Mouse (Mus musculus) megakaryocyte-erythroid progenitor cell, adult 5-6 weeks (primary cell): Measurements from ENCODE around the gene Plekhn1. TPM values are rescaled to one million over a fixed set of nuclear protein-coding genes. Genes with fewer than 3 reads are reported as not detected.

Experiments used
- ATAC-seq: replicated peaks from 2 replicates; pipeline ENCODE4 v1.8.0; 2016; ENCODE audit warnings: mild to moderate bottlenecking, inconsistent platforms; ENCODE audit not compliant: severe bottlenecking, poor library complexity, low FRiP score, low TSS enrichment
- total RNA-seq, 2 experiments: library from RNA; stranded (forward) in 1 of 2; stranded (reverse) in 1 of 2; fragments of 200-1000, 215-1000 nt in 1 of 2; fragments of >200 nt in 1 of 2; fragmentation: Nextera tagmentation in 1 of 2; gene quantifications; 2 replicates each; pipeline ENCODE4 v1.2.3; 2014 to 2017

The Plekhn1 gene
- total RNA-seq, 2 experiments from 2014 or later = 11.7 to 31.4 TPM

GRCm38 (mm10) chr4:156188811-156189323 is 45.8 kb downstream of the Plekhn1 start:
- no peak for ATAC-seq

GRCm38 (mm10) chr4:156188162-156188810 is 46.4 kb downstream of the Plekhn1 start:
- ATAC-seq = no peak

GRCm38 (mm10) chr4:156185950-156186850 is 48.5 kb downstream of the Plekhn1 start:
- peak; percentile 50 for ATAC-seq

- ATAC-seq = peak; percentile 76
Observed at GRCm38 (mm10) chr4:156185456-156185949, 49.2 kb downstream of the Plekhn1 start.

GRCm38 (mm10) chr4:156184291-156184954 is 50.2 kb downstream of the Plekhn1 start:
- ATAC-seq = peak; percentile 36

- no peak for ATAC-seq
Observed at GRCm38 (mm10) chr4:156183747-156184146, 50.9 kb downstream of the Plekhn1 start.

- ATAC-seq = no peak
Observed at GRCm38 (mm10) chr4:156177630-156178029, 57.0 kb downstream of the Plekhn1 start.

GRCm38 (mm10) chr4:156171828-156172227 is 62.8 kb downstream of the Plekhn1 start:
- ATAC-seq = no peak

Other genes starting within 250 kb of the Plekhn1 start
- gene B3galt6, start 242.2 kb downstream of the Plekhn1 start, total RNA-seq (2014; fragmentation: Nextera tagmentation) = 7.6 and 9.4 TPM in 2 replicates
- 11.0 and 11.7 TPM in 2 replicates for gene B3galt6, start 242.2 kb downstream of the Plekhn1 start, total RNA-seq (2017)
- 48.2 and 74.4 TPM in 2 replicates for gene Sdf4, start 242.0 kb downstream of the Plekhn1 start, total RNA-seq (2014; fragmentation: Nextera tagmentation)
- 137 and 143 TPM in 2 replicates for gene Sdf4, start 242.0 kb downstream of the Plekhn1 start, total RNA-seq (2017)
- 2.5 and 6.9 TPM in 2 replicates for gene Tnfrsf4, start 221.0 kb downstream of the Plekhn1 start, total RNA-seq (2014; fragmentation: Nextera tagmentation)
- gene Tnfrsf4, start 221.0 kb downstream of the Plekhn1 start, total RNA-seq (2017) = 1.8 and 5.6 TPM in 2 replicates
- gene Tnfrsf18, start 208.7 kb downstream of the Plekhn1 start, total RNA-seq (2014; fragmentation: Nextera tagmentation) = 3.7 and 7.5 TPM in 2 replicates
- gene Tnfrsf18, start 208.7 kb downstream of the Plekhn1 start, total RNA-seq (2017) = 2.6 and 7.0 TPM in 2 replicates
- gene Ttll10, start 175.4 kb downstream of the Plekhn1 start, total RNA-seq (2014; fragmentation: Nextera tagmentation) = not detected in 2 replicates
- not detected in 2 replicates for gene Ttll10, start 175.4 kb downstream of the Plekhn1 start, total RNA-seq (2017)
- gene 9430015G10Rik, start 124.9 kb downstream of the Plekhn1 start, total RNA-seq (2014; fragmentation: Nextera tagmentation) = 42.9 and 43.3 TPM in 2 replicates
- gene 9430015G10Rik, start 124.9 kb downstream of the Plekhn1 start, total RNA-seq (2017) = 33.9 and 38.2 TPM in 2 replicates
- gene Rnf223, start 104.3 kb downstream of the Plekhn1 start, total RNA-seq (2014; fragmentation: Nextera tagmentation) = 1.1 TPM in 1 of 2 replicates, not detected in the other
- gene Rnf223, start 104.3 kb downstream of the Plekhn1 start, total RNA-seq (2017) = not detected in 2 replicates
- 7.8 and 8.9 TPM in 2 replicates for gene Agrn, start 37.4 kb downstream of the Plekhn1 start, total RNA-seq (2014; fragmentation: Nextera tagmentation)
- gene Agrn, start 37.4 kb downstream of the Plekhn1 start, total RNA-seq (2017) = 3.3 TPM in 2 replicates
- gene Isg15, start 34.0 kb downstream of the Plekhn1 start, total RNA-seq (2014; fragmentation: Nextera tagmentation) = 0.66 and 3.4 TPM in 2 replicates
- gene Isg15, start 34.0 kb downstream of the Plekhn1 start, total RNA-seq (2017) = 3.2 and 5.6 TPM in 2 replicates
- 0.55 TPM in 1 of 2 replicates, not detected in the other for gene AW011738, start 31.6 kb downstream of the Plekhn1 start, total RNA-seq (2014; fragmentation: Nextera tagmentation)
- gene AW011738, start 31.6 kb downstream of the Plekhn1 start, total RNA-seq (2017) = 0.38 and 1.2 TPM in 2 replicates
- not detected in 2 replicates for gene Perm1, start 19.0 kb downstream of the Plekhn1 start, total RNA-seq (2014; fragmentation: Nextera tagmentation)
- gene Perm1, start 19.0 kb downstream of the Plekhn1 start, total RNA-seq (2017) = not detected in 2 replicates
- gene Noc2l, start 1.2 kb upstream of the Plekhn1 start, total RNA-seq (2014; fragmentation: Nextera tagmentation) = 160 TPM in 2 replicates
- gene Noc2l, start 1.2 kb upstream of the Plekhn1 start, total RNA-seq (2017) = 148 and 207 TPM in 2 replicates
- 0.47 and 0.72 TPM in 2 replicates for gene Samd11, start 20.8 kb upstream of the Plekhn1 start, total RNA-seq (2014; fragmentation: Nextera tagmentation)
- 0.23 and 0.70 TPM in 2 replicates for gene Samd11, start 20.8 kb upstream of the Plekhn1 start, total RNA-seq (2017)
- gene Vmn2r-ps159, start 96.2 kb upstream of the Plekhn1 start, total RNA-seq (2014; fragmentation: Nextera tagmentation) = not detected in 2 replicates
- not detected in 2 replicates for gene Vmn2r-ps159, start 96.2 kb upstream of the Plekhn1 start, total RNA-seq (2017)